Mouse (Mus musculus): ENCODE measurements around the gene Gins2. TPM values are rescaled to one million over a fixed set of nuclear protein-coding genes. Genes with fewer than 3 reads are reported as not detected.

Gins2 gene
- polyA plus RNA-seq, 1 experiment from 2014 or later = 88.1 TPM

DNA sequence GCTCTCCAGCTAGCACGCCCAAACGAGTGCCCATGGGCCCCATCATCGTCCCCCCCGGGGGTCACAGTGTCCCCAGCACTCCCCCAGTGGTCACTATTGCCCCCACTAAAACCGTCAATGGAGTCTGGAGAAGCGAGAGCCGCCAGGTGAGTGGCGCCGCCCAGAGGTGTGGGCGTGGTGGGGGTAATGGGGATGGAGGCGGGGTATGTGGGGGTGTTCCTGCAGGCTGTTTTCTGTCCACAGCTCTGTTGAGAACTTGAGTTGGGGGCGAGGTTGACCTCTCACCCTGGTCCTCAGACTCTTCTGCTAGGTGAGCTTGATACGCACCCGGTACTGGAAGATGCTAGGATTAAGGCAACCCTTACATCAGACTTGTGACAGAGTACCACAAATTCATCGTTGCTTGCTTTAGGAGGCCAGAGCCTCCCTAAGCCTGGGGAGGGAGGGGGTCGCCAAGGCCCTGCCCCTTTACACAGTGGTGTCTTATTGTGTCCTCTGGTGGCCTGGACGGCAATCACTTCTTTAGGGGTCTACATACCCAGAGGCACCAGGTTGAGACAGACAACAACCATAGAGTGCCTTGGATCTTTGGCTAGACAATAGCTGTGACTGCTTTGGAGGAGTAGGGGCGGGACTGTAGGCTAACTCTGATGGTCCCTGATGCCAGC, 26.3 kb downstream of the Gins2 start:
- 82% methylated on average over 18 of the region's 18 CpGs for WGBS

DNA sequence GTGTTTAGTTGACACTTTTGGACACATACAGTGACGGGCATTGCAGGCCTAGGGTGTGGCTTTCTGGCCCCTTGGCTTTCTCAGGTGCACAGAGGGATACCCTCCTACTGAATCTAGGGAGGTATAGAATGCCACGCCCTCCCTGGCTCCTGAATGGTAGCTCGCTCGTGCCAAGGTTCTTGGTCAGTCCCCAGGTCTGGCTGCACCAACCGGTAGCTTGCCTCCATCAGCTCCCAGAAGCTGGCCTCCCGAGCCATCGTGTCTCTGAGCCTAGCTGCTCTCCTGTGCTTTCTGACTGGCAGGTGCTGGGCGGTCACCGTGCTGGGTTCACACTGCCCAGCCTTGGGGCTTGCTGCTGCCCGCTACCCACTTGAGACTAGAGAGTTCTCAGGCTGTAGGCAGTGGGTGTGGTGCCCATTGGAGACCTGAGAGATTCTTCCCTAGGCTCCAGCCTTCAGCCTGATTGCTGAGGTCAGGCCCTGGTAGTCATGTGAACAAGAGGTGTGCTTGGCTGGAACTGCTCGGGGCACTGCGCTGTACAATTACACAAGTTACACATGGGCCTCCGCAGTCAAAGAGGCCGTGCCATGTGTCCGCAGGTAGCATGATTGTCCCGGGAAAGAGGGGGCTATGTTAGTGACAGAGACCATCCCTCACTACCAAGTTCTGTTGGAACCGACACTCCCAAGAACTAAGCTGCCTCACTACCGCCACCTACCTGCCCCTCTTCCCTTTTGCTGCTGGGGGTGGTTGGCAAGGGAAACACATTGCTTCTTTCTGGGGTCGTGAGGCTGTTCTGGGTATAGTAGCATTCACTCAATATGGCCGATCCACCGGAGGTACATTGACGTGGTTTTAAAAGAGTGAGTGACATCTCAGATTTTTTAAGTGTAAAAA, 27.3 kb downstream of the Gins2 start:
- Histone ChIP-seq H3K4me2 (no peak overlapping the region), H3K9ac (no peak overlapping the region), H3K27me3 (replicated peaks) (no peaks in the 10 kb centered on the region), H3K27ac (no peak overlapping the region), H3K4me1 (peaks cover 52% of the 10 kb centered on the region), H3K36me3 (peaks cover 5% of the 10 kb centered on the region), H3K4me3 (replicated peaks) (no peak overlapping the region), H3K9me3 (no peaks in the 10 kb centered on the region)
- WGBS = 81% methylated on average over 22 of the region's 22 CpGs
- ATAC-seq (ENCODE audit: insufficient read depth, low FRiP score, low read depth) = no peak

More for the DNA sequence above, 26.3 kb downstream of the Gins2 start:
- no peak overlapping the region for H3K9ac ChIP-seq
- H3K9me3 ChIP-seq = no peaks in the 10 kb centered on the region
- H3K27me3 ChIP-seq (replicated peaks) = no peaks in the 10 kb centered on the region
- no peak for ATAC-seq (ENCODE audit: insufficient read depth, low FRiP score, low read depth)
- H3K4me3 ChIP-seq (replicated peaks) = no peak overlapping the region
- H3K36me3 ChIP-seq = peaks cover 15% of the 10 kb centered on the region
- no peak overlapping the region for H3K4me2 ChIP-seq
- peaks cover 48% of the 10 kb centered on the region for H3K4me1 ChIP-seq
- peak overlapping the region; percentile 78 for H3K27ac ChIP-seq

DNA sequence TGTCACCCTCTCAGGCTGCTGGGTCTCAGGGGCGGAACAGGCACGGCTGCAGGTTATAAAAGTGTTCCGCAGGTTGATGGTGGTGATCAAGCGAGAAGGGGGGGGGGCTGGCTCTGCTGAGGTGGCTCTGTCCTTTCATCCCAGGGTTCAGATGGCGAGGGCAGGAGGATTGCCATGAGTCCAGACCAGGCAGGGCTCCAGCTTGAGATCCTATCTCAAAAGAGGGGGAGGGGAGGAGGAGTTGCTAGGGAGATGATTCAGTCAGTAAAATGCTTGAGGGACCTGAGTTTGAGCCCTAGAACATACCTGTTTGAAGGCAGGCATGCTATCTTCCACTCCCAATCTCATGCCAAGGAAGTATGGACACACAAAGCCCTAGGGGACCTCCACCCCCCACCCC, 28.6 kb downstream of the Gins2 start:
- Histone ChIP-seq H3K9me3 (no peaks in the 10 kb centered on the region), H3K4me1 (peaks cover 58% of the 10 kb centered on the region), H3K36me3 (no peaks in the 10 kb centered on the region), H3K27ac (no peak overlapping the region), H3K4me3 (replicated peaks) (no peak overlapping the region), H3K4me2 (no peak overlapping the region), H3K27me3 (replicated peaks) (no peaks in the 10 kb centered on the region), H3K9ac (no peak overlapping the region)
- no peak for ATAC-seq (ENCODE audit: insufficient read depth, low FRiP score, low read depth)
- 90% methylated on average over 5 of the region's 5 CpGs for WGBS

DNA sequence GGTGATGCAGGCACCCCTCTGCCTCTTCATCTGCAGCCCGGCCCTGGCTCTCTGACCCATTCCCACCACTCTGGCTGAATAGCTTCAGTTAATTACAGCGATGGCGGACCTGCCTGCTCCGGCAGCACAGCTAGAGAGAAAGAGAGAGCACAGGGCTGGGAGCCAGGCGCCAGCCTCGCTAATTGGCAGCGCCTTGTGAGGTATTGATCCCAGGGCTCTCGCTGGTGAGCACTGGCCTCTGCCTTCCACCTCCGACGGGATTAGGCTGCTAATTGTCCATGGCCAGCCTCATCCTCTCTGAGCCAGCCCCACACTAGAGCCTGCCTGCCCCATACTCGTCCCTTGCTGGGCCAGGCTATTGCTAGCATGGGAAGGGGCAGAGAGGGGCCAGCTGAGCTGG, 29.4 kb downstream of the Gins2 start:
- Histone ChIP-seq H3K36me3 (0 out of 2 replicates have a peak, but pooled peaks cover 4% of the 10 kb centered on the region), H3K27me3 (replicated peaks) (no peaks in the 10 kb centered on the region), H3K9ac (no peak overlapping the region), H3K9me3 (no peaks in the 10 kb centered on the region), H3K4me2 (no peak overlapping the region), H3K27ac (no peak overlapping the region), H3K4me3 (replicated peaks) (no peak overlapping the region), H3K4me1 (peaks cover 51% of the 10 kb centered on the region)
- WGBS = 63% methylated on average over 11 of the region's 11 CpGs
- ATAC-seq (ENCODE audit: insufficient read depth, low FRiP score, low read depth) = no peak

DNA sequence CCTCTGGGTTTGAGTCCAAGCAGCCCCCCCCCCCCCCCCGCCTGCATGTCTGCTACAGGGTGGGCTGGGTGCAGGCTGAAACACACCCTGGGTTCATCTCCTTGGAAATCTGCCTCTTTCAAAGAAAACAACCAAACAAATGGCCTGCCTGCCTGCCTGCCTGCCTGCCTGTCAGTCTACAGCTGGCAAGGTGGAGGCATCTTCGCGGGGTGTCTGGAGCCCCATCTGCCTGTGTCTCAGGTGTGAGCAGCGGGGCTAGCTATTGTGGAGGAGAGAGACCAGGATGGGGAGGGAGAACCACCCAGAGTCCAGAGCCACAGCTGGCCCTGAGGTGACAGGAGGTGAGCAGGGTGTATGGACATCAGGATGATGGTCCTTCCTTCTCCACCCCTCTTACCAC, 30.9 kb downstream of the Gins2 start:
- ATAC-seq (ENCODE audit: insufficient read depth, low FRiP score, low read depth) = no peak
- Histone ChIP-seq H3K9me3 (no peaks in the 10 kb centered on the region), H3K36me3 (0 out of 2 replicates have a peak, but pooled peaks cover 5% of the 10 kb centered on the region), H3K27ac (no peak overlapping the region), H3K4me3 (replicated peaks) (no peak overlapping the region), H3K4me2 (no peak overlapping the region), H3K4me1 (peaks cover 40% of the 10 kb centered on the region), H3K27me3 (replicated peaks) (no peaks in the 10 kb centered on the region), H3K9ac (no peak overlapping the region)
- 88% methylated on average over 4 of the region's 4 CpGs for WGBS

DNA sequence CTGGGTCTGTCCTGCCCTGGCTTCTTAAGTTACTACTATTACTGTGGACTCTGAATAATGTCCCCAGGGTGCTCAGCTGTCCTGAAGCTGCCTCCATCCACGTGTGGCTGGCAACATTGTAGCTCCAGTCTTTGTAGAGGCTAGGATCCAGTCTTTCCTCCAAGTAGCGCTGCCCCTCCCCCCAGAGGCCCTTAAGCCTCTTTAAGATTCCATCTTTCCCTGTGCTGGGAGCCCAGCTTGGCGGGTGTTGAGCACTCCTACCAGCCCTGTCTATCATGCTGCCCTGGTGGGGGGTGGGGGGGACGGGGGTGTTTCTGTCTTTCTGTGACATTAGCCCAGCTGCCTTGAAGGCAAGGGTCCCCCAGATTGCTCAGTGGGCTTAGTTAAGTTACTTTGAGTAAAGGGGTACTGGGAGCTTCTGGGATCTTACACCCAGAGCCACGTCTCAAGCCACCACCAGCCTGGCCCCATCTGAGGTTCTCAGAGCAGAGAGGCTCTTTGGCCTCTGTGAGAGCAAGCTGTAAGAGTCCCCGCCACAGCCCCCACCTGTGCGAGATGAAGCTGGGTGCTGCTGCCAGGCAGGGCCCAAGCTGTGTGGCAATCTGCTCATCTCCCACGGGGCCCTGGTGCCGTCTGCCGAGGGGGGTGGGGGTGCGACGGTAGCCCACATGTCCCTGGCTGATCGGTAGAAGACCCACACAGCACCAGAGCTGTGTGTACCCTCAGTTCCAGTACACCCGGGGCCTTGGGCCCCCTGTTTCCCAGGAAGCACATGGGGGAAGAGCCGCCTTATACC, 31.7 kb downstream of the Gins2 start:
- Histone ChIP-seq H3K36me3 (0 out of 2 replicates have a peak, but pooled peaks cover 5% of the 10 kb centered on the region), H3K27ac (no peak overlapping the region), H3K9me3 (no peaks in the 10 kb centered on the region), H3K9ac (no peak overlapping the region), H3K4me3 (replicated peaks) (no peak overlapping the region), H3K27me3 (replicated peaks) (no peaks in the 10 kb centered on the region), H3K4me2 (no peak overlapping the region), H3K4me1 (peaks cover 32% of the 10 kb centered on the region)
- ATAC-seq (ENCODE audit: insufficient read depth, low FRiP score, low read depth) = no peak
- WGBS = 70% methylated on average over 15 of the region's 15 CpGs

DNA sequence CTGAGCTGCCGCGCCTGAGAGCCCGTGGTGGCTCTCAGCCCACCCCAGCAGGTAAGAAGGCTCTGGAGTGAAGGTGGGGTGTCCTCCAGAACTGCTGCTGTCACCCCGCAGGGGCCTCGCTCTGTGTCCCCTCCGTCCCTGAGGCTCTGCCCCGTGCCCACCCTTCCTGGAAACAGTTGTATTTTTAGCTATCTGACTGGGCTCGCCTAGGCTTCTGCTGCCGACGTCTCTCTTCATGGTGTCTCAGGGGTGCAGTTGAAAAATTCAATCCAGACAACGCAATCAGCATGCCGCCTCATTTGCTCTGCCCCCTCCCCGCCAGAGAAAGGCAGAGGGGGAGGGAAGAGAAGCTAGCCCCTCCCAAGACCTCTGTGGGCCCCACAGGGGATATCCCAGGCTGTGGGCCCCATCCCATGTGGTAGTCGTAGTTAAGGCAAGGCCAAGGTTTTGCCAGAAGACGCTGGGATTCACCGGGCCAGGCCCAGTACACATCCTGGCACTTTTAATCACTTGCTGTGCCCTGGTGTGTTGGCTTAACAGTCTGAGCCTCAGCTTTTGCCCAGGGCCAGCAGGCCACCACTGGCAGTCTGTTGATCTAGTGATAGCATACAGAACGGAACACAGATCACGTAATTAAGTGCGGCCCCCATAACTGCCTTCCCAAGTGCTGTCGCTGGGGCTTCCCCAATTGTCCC, 32.8 kb downstream of the Gins2 start:
- H3K4me2 ChIP-seq = no peak overlapping the region
- no peak overlapping the region for H3K4me3 ChIP-seq (replicated peaks)
- H3K9me3 ChIP-seq = no peaks in the 10 kb centered on the region
- no peak for ATAC-seq (ENCODE audit: insufficient read depth, low FRiP score, low read depth)
- no peaks in the 10 kb centered on the region for H3K27me3 ChIP-seq (replicated peaks)
- H3K4me1 ChIP-seq = peaks cover 24% of the 10 kb centered on the region
- WGBS = 68% methylated on average over 20 of the region's 20 CpGs
- no peak overlapping the region for H3K27ac ChIP-seq
- H3K9ac ChIP-seq = no peak overlapping the region
- 0 out of 2 replicates have a peak, but pooled peaks cover 5% of the 10 kb centered on the region for H3K36me3 ChIP-seq

DNA sequence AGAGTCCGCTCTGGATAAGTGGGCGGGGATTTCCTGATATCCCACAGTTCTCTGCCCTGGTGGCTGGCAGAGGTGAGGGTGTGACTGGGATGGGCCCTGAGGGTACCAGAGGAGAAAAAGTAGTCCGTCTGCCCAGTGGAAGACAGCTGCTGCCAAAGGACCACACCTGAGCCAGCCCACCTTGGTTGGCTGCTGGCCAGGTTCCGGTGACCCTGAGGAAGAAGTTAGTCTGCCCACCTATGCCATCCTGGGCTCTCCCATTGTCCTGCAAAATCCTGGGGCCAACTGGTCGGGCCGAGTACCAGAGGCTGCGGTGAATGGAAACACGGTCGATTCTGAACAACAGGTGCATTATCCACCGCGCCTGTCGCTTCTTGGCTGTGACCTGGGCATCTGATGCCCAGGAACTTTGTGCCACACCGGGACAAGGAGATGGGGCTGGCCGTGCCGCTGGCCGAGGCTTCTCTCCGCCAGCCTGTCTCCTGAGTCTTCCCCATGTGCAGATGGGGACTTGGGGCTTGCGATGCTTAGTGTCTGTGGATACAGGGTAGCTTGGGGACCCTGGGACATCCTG, 34.6 kb downstream of the Gins2 start:
- Histone ChIP-seq H3K9ac (no peak overlapping the region), H3K27ac (no peak overlapping the region), H3K4me2 (no peak overlapping the region), H3K27me3 (replicated peaks) (no peaks in the 10 kb centered on the region), H3K4me1 (peaks cover 41% of the 10 kb centered on the region), H3K9me3 (no peaks in the 10 kb centered on the region), H3K4me3 (replicated peaks) (no peak overlapping the region), H3K36me3 (0 out of 2 replicates have a peak, but pooled peaks cover 5% of the 10 kb centered on the region)
- ATAC-seq (ENCODE audit: insufficient read depth, low FRiP score, low read depth) = no peak
- 91% methylated on average over 18 of the region's 18 CpGs for whole genome bisulfite sequencing

DNA sequence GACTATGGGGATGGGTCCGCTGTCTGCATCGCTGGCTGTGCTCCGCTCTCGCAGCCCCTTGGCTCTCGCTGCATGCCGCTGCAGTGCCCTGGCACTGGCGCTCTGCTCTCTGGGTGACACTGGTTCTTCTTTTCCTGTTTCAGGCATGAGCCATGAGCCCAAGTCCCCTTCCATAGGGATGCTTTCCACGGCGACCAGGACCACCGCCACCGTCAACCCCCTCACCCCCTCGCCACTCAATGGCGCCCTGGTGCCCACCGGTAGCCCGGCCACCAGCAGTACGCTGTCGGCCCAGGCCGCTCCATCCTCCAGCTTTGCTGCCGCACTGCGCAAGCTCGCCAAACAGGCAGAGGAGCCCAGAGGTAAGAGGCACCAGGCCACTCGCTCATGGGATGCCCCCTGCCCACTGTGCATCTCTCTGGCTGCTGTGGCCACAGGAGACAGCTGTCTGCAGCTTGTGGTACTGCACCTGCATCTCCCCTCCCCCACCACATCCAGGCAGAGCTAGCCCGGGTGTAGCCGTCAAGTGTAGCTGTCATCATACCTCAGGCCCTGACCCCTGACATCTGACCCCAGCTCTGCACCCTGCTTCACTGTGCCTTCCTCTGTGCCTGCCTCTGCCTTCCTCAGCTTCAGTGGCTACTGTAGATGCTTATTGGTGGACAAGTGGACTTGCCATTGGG, 35.5 kb downstream of the Gins2 start:
- no peak for ATAC-seq (ENCODE audit: insufficient read depth, low FRiP score, low read depth)
- Histone ChIP-seq H3K9ac (no peak overlapping the region), H3K9me3 (no peaks in the 10 kb centered on the region), H3K27me3 (replicated peaks) (no peaks in the 10 kb centered on the region), H3K4me3 (replicated peaks) (no peak overlapping the region), H3K4me1 (peaks cover 51% of the 10 kb centered on the region), H3K4me2 (no peak overlapping the region), H3K36me3 (0 out of 2 replicates have a peak, but pooled peaks cover 5% of the 10 kb centered on the region), H3K27ac (no peak overlapping the region)
- 89% methylated on average over 24 of the region's 24 CpGs for WGBS

DNA sequence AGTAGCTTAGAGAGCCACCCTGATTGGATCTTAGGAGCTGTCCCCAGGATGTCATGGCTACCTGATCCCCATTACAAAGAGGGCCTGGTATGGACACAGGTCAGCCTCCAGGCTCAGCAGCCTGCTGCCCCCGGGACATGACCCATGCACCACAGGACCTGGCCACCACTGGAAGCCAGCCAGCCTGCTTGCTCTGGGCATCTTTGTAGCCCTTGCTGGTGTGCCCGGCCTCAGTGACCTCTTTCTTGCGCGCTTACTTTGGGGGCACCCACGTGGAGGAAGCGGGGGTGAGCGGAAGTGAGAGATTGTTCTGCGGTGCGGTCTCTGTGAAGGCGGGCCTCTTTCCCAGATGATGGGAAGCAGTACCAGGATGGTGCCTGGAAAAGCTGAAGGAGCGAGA, 36.6 kb downstream of the Gins2 start:
- Histone ChIP-seq H3K36me3 (0 out of 2 replicates have a peak, but pooled peaks cover 5% of the 10 kb centered on the region), H3K9me3 (no peaks in the 10 kb centered on the region), H3K4me3 (replicated peaks) (no peak overlapping the region), H3K27ac (no peak overlapping the region), H3K27me3 (replicated peaks) (no peaks in the 10 kb centered on the region), H3K9ac (no peak overlapping the region), H3K4me2 (no peak overlapping the region), H3K4me1 (peaks cover 58% of the 10 kb centered on the region)
- no peak for ATAC-seq (ENCODE audit: insufficient read depth, low FRiP score, low read depth)
- 88% methylated on average over 11 of the region's 11 CpGs for WGBS

DNA sequence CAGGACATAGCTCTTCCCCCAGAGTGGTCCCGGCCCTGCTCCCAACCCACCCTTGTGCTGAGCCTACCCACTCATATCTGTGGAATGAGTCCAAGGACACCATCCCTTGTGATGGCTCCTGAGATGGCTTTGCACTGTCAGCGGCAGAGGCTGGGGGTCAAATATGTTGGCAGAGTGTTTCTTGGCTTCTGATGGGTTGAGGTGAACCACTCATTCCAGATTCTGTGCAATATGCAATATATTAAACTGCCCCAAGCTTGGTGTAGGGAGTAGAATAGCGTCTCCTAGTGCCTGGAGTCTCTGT, 37.5 kb downstream of the Gins2 start:
- no peaks in the 10 kb centered on the region for H3K9me3 ChIP-seq
- 0 out of 2 replicates have a peak, but pooled peaks cover 5% of the 10 kb centered on the region for H3K36me3 ChIP-seq
- no peak overlapping the region for H3K27ac ChIP-seq
- ATAC-seq (ENCODE audit: insufficient read depth, low FRiP score, low read depth) = no peak
- H3K9ac ChIP-seq = no peak overlapping the region
- H3K27me3 ChIP-seq (replicated peaks) = no peaks in the 10 kb centered on the region
- WGBS = 88% methylated on average over 3 of the region's 3 CpGs
- H3K4me2 ChIP-seq = no peak overlapping the region
- H3K4me3 ChIP-seq (replicated peaks) = no peak overlapping the region
- peaks cover 62% of the 10 kb centered on the region for H3K4me1 ChIP-seq
